Mouse (Mus musculus) forebrain, embryonic 16.5 days (tissue): ENCODE measurements around the gene Cntnap2. TPM values are rescaled to one million over a fixed set of nuclear protein-coding genes. Genes with fewer than 3 reads are reported as not detected.
A peak's percentile ranks its signal among the peaks of the same experiment; 100 is the strongest.

Source experiments
- ATAC-seq: fragments of 200-750 bp; cut with Nextera tagmentation; 2 replicates; pipeline ENCODE4 v1.8.0; 2017; ENCODE audit warnings: mild to moderate bottlenecking, moderate library complexity
- H3K27ac ChIP-seq: fragments of 300-500 bp; sonication (generic); 2 replicates; pipeline ENCODE4 v1.5.1; 2014; ENCODE audit warnings: low read length, control low read depth
- H3K27me3 ChIP-seq: fragments of 300-500 bp; sonication (generic); replicated peaks from 2 replicates; pipeline ENCODE4 v1.6.1; 2014; ENCODE audit warnings: low read length; ENCODE audit not compliant: control insufficient read depth, insufficient read depth
- H3K36me3 ChIP-seq: fragments of 300-500 bp; sonication (generic); 2 replicates; pipeline ENCODE4 v1.6.1; 2014; ENCODE audit not compliant: control insufficient read depth, insufficient read depth
- H3K4me1 ChIP-seq: fragments of 300-500 bp; sonication (generic); replicated peaks from 2 replicates; pipeline ENCODE4 v1.6.1; 2014; ENCODE audit warnings: low read length; ENCODE audit not compliant: control insufficient read depth, insufficient read depth
- H3K4me2 ChIP-seq: fragments of 300-500 bp; sonication (generic); 2 replicates; pipeline ENCODE4 v1.6.1; 2014; ENCODE audit warnings: mild to moderate bottlenecking, low read length, control low read depth
- H3K4me3 ChIP-seq: fragments of 300-500 bp; sonication (generic); replicated peaks from 2 replicates; pipeline ENCODE4 v1.5.1; 2014; ENCODE audit warnings: mild to moderate bottlenecking, low read length, control low read depth
- H3K9ac ChIP-seq: fragments of 300-500 bp; sonication (generic); replicated peaks from 2 replicates; pipeline ENCODE4 v1.6.1; 2014; ENCODE audit warnings: low read depth, low read length, control low read depth
- H3K9me3 ChIP-seq: fragments of 300-500 bp; sonication (generic); 2 replicates; pipeline ENCODE4 v1.6.1; 2016; ENCODE audit warnings: low read length; ENCODE audit not compliant: control insufficient read depth
- WGBS: fragments of 180-500 bp; shearing (Covaris S2); extraction: QIAGEN DNeasy Blood & Tissue Kit; methylation state at CpG from one replicate; pipeline ENCODE4 v1.1.7; 2014; 5-methylcytosine and 5-hydroxymethylcytosine counted together
- polyA plus RNA-seq: library from polyadenylated mRNA; unstranded; fragments of >200 nt; fragmentation: Nextera tagmentation; extraction: Ambion mirVana; gene quantifications from 2 replicates; pipeline ENCODE4 v1.2.1, GENCODE M21; 2015

Cntnap2 gene
- polyA plus RNA-seq, 1 experiment from 2014 or later, result 72.7 TPM

- no peak overlapping the region for H3K4me2 ChIP-seq
- H3K9me3 ChIP-seq, result no peaks in the 10 kb centered on the region
- H3K27ac ChIP-seq, result no peak overlapping the region
- H3K9ac ChIP-seq, result no peak overlapping the region
- no peaks in the 10 kb centered on the region for H3K4me1 ChIP-seq
- 52% methylated on average over 3 of the region's 3 CpGs for WGBS
- H3K4me3 ChIP-seq, result no peak overlapping the region
- no peaks in the 10 kb centered on the region for H3K27me3 ChIP-seq
- no peaks in the 10 kb centered on the region for H3K36me3 ChIP-seq
- ATAC-seq, result no peak
Observed at GRCm38 (mm10) chr6:45945144-45945985, 886.2 kb downstream of the Cntnap2 start.

GRCm38 (mm10) chr6:45954773-45955172, 895.6 kb downstream of the Cntnap2 start:
- H3K4me3 ChIP-seq, result no peak overlapping the region
- H3K27ac ChIP-seq, result no peak overlapping the region
- H3K4me2 ChIP-seq, result no peak overlapping the region
- H3K4me1 ChIP-seq, result no peaks in the 10 kb centered on the region
- ATAC-seq, result no peak
- H3K36me3 ChIP-seq, result no peaks in the 10 kb centered on the region
- H3K9ac ChIP-seq, result no peak overlapping the region
- no peaks in the 10 kb centered on the region for H3K9me3 ChIP-seq
- H3K27me3 ChIP-seq, result no peaks in the 10 kb centered on the region

GRCm38 (mm10) chr6:45964494-45964893, 905.3 kb downstream of the Cntnap2 start:
- no peak overlapping the region for H3K4me2 ChIP-seq
- no peak overlapping the region for H3K27ac ChIP-seq
- H3K27me3 ChIP-seq, result no peaks in the 10 kb centered on the region
- no peak overlapping the region for H3K9ac ChIP-seq
- H3K4me3 ChIP-seq, result no peak overlapping the region
- no peaks in the 10 kb centered on the region for H3K9me3 ChIP-seq
- 50% methylated on average over 1 of the region's 1 CpGs for WGBS
- peak; percentile 88 for ATAC-seq
- no peaks in the 10 kb centered on the region for H3K36me3 ChIP-seq
- H3K4me1 ChIP-seq, result no peaks in the 10 kb centered on the region

- Histone ChIP-seq H3K9ac (no peak overlapping the region), H3K4me1 (no peaks in the 10 kb centered on the region), H3K27ac (no peak overlapping the region), H3K36me3 (no peaks in the 10 kb centered on the region), H3K4me3 (no peak overlapping the region), H3K27me3 (no peaks in the 10 kb centered on the region), H3K9me3 (no peaks in the 10 kb centered on the region), H3K4me2 (no peak overlapping the region)
- no peak for ATAC-seq
- WGBS, result 43% methylated on average over 6 of the region's 6 CpGs
Observed at GRCm38 (mm10) chr6:45974471-45975154, 915.5 kb downstream of the Cntnap2 start.

GRCm38 (mm10) chr6:45979171-45979570, 920.0 kb downstream of the Cntnap2 start:
- no peak overlapping the region for H3K4me3 ChIP-seq
- no peaks in the 10 kb centered on the region for H3K27me3 ChIP-seq
- WGBS, result 85% methylated on average over 2 of the region's 2 CpGs
- H3K9ac ChIP-seq, result no peak overlapping the region
- H3K4me2 ChIP-seq, result no peak overlapping the region
- no peaks in the 10 kb centered on the region for H3K4me1 ChIP-seq
- H3K9me3 ChIP-seq, result no peaks in the 10 kb centered on the region
- ATAC-seq, result no peak
- H3K36me3 ChIP-seq, result no peaks in the 10 kb centered on the region
- H3K27ac ChIP-seq, result no peak overlapping the region

GRCm38 (mm10) chr6:45988051-45988450, 928.9 kb downstream of the Cntnap2 start:
- Histone ChIP-seq H3K27me3 (no peaks in the 10 kb centered on the region), H3K4me3 (no peak overlapping the region), H3K9me3 (no peaks in the 10 kb centered on the region), H3K4me1 (0 out of 2 replicates have a peak, but pooled peaks cover 2% of the 10 kb centered on the region), H3K4me2 (no peak overlapping the region), H3K36me3 (no peaks in the 10 kb centered on the region), H3K27ac (no peak overlapping the region), H3K9ac (no peak overlapping the region)
- no peak for ATAC-seq
- WGBS, result 49% methylated on average over 3 of the region's 3 CpGs

- Histone ChIP-seq H3K27me3 (no peaks in the 10 kb centered on the region), H3K4me1 (0 out of 2 replicates have a peak, but pooled peaks cover 2% of the 10 kb centered on the region), H3K9me3 (no peaks in the 10 kb centered on the region), H3K9ac (no peak overlapping the region), H3K4me3 (no peak overlapping the region), H3K27ac (no peak overlapping the region), H3K36me3 (no peaks in the 10 kb centered on the region), H3K4me2 (no peak overlapping the region)
- WGBS, result 79% methylated on average over 1 of the region's 1 CpGs
- ATAC-seq, result no peak
Observed at GRCm38 (mm10) chr6:45991086-45991485, 931.9 kb downstream of the Cntnap2 start.

GRCm38 (mm10) chr6:46022515-46023143, 963.5 kb downstream of the Cntnap2 start:
- ATAC-seq, result no peak
- no peak overlapping the region for H3K4me3 ChIP-seq
- no peaks in the 10 kb centered on the region for H3K9me3 ChIP-seq
- H3K27me3 ChIP-seq, result no peaks in the 10 kb centered on the region
- no peaks in the 10 kb centered on the region for H3K4me1 ChIP-seq
- no peak overlapping the region for H3K4me2 ChIP-seq
- H3K27ac ChIP-seq, result no peak overlapping the region
- no peak overlapping the region for H3K9ac ChIP-seq
- no peaks in the 10 kb centered on the region for H3K36me3 ChIP-seq
- 76% methylated on average over 2 of the region's 2 CpGs for WGBS

- H3K36me3 ChIP-seq, result no peaks in the 10 kb centered on the region
- no peaks in the 10 kb centered on the region for H3K27me3 ChIP-seq
- H3K4me3 ChIP-seq, result no peak overlapping the region
- no peaks in the 10 kb centered on the region for H3K9me3 ChIP-seq
- H3K9ac ChIP-seq, result no peak overlapping the region
- no peaks in the 10 kb centered on the region for H3K4me1 ChIP-seq
- no peak overlapping the region for H3K27ac ChIP-seq
- H3K4me2 ChIP-seq, result no peak overlapping the region
- ATAC-seq, result no peak
- 91% methylated on average over 2 of the region's 2 CpGs for WGBS
Observed at GRCm38 (mm10) chr6:46031821-46032594, 972.9 kb downstream of the Cntnap2 start.
